Mouse (Mus musculus): ENCODE data around the gene Trappc3l.
"Not testable (repeated sequence)": the region's sequence is repeated elsewhere in the genome, so short reads cannot be mapped to it uniquely, and the experiment has no call there.

Gene Trappc3l

DNA sequence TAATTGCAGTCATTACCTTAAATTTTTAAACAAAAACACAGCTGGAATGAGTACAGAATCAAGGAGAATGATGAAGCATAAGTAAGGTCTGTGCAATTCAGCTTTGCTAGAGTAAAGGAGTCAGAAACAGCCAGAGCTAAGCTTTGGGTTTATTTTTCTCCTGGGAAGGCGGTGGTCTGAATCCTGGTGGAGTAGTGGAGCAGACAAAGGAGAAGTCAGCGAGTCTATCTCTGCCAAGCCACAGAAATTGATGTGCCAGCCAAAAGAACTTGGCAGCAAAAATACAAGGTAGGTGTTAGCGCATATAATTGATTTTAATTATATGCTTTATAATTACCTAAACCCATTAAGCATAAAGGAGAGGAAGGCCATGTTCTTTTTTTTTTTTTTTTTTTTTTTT lies at the start of gene Trappc3l:
TSS of gene Trappc3l (plus strand) at position 197 of the 400 bp plus-strand sequence.
- no peak for DNase-seq (ENCODE audit: low spot score)

DNA sequence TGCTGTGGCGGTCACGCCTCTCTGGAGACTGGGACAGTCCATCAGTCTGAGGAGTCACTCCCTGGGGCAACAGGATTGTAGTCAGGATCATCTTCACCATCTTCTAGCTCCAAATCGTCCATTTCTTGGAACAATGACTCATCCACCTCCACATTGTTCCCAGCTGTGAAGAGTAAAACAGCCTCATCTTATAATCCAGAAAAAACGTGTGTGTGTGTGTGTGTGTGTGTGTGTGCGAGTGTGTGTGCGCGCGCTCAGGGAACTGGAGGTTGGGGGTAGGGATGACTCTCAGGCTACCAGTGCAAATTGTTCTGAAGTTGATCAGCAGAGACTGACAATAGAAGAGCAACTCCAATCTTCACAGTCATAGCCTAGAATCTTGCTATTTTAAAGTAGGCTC lies 40.7 kb upstream of the Trappc3l start:
- not testable (repeated sequence) for DNase-seq (ENCODE audit: low spot score)

DNA sequence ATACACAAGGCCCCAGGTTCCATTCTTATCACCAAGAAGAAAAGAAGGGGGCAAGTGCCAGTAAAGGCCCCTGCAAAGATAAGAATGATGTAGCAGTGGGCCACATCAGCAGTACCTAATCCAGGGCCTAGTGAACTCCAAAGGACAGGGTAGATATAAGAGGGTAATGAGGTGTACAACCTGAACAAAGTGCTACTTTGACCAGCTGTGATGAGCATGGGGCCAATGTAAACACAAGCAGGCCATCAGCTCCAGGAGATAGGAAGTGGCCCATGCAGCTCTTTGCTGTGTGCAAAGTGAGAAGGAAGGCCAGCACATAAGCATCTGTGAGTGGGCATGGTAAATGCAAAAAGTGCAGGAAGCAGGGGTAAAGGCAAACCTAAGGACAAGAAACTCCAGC lies 39.0 kb upstream of the Trappc3l start:
- no peak for DNase-seq (ENCODE audit: low spot score)

DNA sequence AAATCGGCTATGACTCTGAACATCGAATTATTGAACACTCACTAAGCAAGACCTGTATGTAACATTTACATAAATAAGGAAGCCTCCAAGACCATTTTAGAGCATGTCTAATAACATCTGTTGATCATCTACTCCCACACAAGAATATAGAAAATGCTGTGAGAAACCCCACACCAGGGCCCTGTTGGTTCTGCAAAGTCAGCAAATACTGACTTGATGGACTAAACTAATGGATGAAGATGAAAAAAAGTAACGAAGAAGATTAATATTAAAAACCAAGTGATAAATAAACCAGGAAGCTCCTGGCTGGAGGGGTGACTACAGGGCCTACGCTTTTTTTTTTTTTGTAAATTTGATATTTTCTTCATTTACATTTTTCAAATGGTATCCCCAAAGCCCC lies 24.8 kb upstream of the Trappc3l start:
- DNase-seq (ENCODE audit: low spot score): no peak

DNA sequence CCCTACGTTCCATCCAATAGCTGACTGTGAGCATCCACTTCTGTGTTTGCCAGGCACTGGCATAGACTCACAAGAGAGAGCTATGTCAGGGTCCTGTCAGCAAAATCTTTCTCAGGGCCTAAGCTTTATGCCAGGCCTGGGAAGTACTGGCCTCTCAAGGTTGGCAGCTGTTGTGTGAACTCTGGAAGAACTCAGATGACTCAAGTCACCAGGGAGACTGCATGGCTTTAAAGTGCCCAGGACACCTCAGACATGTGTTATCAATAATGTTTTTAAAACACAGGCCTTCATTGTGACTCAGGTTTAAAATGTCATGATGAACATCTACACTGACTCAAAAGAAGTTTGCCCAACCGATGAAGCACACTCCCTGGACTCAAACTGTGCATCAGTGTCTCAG lies 24.2 kb upstream of the Trappc3l start:
- no peak for DNase-seq (ENCODE audit: low spot score)

DNA sequence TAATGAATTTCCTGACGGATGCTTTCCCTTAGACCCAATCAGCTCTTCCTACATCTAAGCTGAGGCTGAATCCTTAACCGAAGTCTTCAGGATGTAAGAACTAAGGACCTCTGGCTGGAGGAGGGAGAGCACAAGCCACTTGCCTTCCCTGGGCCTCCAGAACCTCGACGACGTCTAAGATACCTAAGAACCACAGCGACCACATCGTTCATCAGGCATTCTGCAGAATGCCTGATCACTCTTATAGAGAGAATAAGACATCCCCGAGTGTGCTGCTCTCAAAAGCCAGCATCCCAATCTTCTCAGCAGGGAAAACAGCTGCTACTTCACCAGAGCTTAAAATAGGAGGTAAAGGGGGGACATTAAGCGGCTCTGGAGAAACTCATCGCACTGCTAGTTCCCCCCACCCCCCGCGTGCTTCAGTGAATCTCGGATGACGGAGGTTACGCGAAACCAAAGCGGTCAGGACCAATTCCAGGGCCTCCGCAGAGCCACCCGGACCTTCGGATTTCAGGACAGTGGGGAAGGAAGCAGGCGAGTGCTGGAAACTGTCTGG lies 18.6 kb upstream of the Trappc3l start:
- DNase-seq (ENCODE audit: low spot score): peak; percentile 15

DNA sequence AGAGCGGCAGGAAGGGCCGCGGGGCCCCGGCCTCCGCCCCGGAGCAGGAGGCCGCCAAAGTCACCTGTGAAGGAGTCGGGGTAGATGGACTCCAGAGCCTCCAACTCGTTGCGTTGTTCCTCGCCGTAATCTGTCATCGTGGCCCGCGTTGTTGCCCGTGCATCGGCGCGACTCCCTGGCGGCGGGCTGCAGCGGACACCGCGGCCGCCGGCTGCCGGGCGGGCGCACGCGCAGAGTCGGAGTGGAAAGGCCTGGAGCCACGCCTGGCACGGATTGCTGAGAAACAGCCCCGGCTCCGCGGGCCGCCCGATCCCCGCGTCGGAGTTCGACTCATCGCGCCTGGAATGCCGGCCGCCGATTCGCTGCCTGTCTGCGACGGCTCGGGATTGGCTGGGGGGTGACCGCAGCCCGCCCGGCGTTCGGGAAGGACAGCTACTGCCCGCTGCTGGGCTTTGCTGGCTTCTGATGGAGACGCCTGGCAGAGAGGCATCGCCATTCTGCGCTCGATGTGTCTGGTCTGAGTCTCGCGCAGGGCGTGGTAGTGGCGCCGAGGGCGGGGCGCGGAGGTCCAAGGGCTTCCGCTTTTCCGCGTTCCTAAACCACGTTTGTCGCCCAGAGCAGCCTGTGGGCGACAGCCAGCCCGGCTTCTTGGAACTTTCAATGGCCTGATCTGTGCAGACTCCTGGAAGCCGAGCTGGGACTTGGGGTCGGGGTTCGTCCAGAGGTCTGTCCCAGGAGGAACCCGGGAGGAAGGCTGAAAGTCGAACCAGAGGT lies 17.9 kb upstream of the Trappc3l start, which contains the start of gene Rwdd1:
TSS of gene Rwdd1 (minus strand) at position 323 of the 774 bp plus-strand sequence.
- DNase-seq (ENCODE audit: low spot score): peak; percentile 97

DNA sequence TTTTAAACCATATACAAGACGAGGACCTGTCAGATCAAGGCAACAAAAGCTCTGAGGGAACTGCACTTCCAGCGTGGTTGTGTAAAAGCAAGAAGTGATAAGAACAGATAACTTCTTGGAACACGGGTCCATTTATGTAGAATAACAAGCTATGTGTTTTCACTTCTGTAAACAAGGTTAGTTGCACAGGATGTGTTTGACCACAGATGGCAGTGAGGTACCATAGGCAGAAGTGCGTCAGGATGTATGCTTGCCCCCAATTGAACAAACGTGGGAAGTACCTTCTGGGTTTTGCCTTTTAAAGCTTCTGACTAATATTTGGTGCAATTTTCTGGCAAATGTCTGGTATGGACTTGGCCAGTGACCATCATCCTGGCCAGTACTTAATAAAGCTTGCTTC lies 7.1 kb upstream of the Trappc3l start:
- DNase-seq (ENCODE audit: low spot score): no peak

DNA sequence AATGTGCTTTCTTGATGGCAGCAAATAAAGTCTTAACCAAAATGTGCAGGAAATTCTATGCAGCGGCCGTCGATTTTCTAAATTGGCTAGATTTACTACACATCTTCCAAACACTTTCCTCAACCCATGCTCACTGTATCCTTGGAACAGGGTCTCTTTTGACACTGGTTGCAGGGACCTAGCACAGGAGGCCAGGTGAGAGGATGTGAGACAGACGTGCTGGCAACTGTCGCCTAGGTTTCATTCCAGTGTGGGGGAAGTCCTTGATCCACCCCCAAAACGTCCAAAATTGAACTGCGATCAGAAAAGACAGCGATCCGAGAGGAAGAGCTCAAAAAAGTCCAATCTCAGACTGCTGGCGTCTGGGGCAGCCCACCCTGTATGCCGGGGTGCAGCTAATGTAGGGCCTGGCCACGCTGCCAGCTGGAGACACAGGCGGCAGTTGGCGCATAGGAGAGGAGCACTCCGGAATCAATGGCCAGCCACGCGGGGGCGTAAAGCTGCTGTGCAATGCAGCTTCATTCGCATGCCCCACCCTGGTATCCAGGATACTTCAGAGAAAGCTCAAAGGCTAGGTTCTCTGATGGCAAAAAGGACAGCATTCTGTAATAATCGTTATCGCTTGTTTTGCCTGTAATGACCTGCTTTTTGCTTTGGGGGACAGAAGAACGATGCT lies 3.6 kb upstream of the Trappc3l start:
- peak; percentile 78 for DNase-seq (ENCODE audit: low spot score)

DNA sequence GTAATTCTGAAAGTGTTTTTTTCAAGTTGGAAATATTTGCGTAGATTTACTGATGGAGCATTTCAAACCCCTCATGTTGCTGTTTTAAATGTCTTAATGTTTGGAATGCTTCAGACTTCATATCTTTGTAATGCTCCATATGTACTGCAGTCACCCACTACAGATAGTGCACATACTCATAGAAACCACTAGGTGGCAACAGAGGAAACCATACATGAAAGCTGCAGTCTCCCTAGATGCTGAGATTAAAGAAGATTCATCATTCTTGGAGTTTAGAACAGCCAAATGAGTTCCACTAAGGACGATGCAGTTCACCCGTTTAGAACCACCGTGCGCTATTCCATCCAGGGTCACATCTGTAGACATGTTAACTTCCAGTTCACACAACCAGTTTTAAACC lies 810 bp upstream of the Trappc3l start:
- peak; percentile 27 for DNase-seq (ENCODE audit: low spot score)

DNA sequence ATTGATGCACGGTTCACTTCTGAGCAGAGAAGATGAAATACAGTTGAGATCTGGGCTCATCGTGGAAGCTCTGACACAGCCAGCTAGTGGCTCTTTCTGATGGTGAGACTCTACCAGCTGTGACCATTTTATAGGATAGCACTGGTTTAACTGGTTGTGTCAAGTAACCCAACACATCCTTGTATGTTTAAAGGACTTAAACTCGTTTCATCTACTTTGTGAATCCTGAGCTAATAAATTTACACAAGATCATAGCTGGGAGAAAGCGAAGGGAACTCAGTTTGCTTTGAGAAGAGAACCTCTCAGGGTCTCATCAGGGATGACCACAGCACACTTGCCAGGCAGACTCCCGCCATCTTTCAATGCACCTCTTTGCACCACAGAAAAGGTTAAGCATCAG lies 6.8 kb downstream of the Trappc3l start, which contains the start of gene Calhm4:
TSS of gene Calhm4 (minus strand) at position 101 of the 400 bp plus-strand sequence.
- no peak for DNase-seq (ENCODE audit: low spot score)

DNA sequence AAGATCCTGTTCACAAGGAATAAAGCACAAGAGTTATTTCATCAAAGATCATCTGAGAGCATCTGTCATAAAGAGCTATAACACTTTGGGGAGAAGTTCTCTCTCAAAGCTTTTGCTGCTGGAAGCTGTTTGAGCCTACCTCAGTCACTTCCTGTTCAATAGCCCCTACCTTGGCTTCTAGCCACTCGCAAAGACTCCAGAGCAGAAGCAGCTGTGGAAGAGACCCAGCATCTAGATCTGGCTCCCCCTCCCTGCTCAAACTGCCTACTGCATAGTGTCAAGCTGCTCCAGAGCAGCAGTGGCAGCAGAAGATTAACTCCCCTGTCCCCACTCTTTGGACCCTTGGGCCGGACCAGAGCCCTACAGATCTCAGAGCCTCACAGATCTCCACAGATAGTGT lies 16.6 kb downstream of the Trappc3l start:
- DNase-seq (ENCODE audit: low spot score): no peak

DNA sequence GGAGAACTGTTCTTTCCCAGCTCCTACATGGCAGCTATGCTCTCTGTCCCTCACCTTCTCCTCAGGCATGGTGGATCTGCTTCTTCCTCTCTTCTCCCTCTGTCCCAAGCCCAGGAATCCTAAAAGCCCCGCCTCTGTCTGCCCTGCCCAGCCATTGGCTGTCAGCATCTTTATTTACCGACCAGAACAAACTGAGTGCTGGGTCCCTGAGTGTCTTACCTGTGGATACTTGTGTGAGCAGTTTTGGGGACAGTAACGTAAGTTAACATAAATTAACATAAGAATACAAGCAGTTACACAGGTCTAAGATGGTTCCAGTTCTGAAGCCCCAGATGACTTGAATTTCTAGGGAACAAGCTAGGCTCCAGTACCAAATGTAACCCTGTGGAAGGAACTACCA lies 29.2 kb downstream of the Trappc3l start:
- no peak for DNase-seq (ENCODE audit: low spot score)

DNA sequence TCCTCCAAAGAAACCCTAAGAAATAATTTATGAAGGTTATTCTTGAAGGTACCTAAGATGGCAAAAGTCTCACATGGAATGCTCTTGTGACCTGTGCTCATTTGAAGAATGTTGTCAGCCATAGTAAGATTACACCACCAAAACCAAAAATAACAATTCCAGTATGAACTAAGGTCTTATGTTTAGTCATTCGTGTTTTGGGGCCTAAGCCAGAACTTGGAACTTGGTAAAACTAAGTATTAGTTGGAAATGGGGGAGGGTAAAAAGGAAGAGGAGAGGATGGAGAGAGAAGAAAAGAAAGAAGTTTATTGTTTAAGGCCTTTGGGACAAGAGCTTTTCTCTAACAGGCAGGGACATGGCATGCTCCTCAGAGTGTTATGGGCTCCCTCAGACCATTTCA lies 32.2 kb downstream of the Trappc3l start:
- no peak for DNase-seq (ENCODE audit: low spot score)

DNA sequence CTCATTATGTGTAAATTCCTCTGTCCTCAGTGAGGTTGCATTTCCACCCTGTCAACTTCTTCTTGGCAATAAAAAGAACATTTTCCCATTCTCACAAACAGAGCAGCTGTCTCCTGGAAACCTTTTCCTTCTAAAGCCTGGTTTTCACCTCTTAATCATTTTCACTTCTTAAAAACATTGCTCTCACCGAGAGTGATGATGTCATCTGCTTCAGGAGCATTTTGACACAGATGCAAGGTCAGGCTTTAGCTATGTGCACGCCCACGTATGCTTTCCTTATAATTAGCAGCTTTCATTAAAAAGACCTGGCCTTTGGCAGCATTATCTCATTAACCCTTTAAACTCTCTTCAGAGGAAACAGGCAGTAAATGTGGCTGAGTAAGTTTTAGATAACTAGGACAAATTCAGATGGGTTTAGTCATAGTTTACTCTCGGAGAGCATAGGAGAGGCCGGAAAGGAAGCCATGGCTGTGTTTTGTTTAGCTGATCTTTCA lies 33.6 kb downstream of the Trappc3l start:
- DNase-seq (ENCODE audit: low spot score): no peak

DNA sequence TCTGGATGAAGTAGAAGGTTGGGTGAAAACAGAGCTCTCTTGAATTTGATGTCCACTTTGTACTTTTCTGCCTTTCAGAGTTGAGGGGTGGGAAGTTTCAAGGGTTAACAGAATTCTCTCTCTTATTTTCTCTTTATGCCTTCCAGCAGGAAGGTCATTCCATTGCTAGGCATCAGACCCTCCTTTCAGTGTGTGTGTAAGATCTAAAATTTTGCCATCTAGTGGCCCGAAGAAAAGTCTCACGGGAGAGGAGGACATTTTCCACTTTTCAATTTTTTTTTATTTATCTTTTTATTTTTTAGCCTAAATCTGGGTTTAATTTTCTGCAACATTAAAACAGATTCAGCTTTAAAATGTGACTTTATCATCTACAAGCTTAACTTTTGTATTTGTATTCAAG lies 34.3 kb downstream of the Trappc3l start:
- no peak for DNase-seq (ENCODE audit: low spot score)

DNA sequence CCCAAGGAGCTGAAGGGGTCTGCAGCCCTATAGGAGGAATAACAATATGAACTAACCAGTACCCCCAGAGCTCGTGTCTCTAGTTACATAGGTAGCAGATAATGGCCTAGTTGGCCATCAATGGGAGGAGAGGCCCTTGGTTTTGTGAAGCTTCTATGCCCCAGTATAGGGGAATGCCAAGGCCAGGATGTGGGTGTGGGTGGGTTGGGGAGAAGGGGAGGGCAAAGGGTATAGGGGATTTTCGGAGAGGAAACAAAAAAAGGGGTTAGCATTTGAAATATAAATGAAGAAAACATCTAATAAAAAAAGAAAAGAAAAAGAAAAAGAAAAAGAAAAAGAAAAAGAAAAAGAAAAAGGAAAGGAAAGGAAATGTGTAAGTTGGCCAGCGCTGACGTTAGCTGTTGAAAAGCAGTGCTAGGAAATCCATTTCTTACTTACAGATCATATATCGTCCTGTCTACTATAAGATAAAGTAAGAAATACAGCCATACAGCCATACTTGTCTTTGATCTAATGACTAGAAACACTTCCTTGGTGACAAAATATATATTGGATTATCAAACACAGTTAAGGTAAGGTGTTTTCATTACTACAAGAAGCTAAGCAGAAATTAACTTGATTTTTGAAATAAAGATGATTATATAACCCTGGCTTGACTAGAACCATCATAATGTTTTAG lies 37.3 kb downstream of the Trappc3l start:
- no peak for DNase-seq (ENCODE audit: low spot score)

DNA sequence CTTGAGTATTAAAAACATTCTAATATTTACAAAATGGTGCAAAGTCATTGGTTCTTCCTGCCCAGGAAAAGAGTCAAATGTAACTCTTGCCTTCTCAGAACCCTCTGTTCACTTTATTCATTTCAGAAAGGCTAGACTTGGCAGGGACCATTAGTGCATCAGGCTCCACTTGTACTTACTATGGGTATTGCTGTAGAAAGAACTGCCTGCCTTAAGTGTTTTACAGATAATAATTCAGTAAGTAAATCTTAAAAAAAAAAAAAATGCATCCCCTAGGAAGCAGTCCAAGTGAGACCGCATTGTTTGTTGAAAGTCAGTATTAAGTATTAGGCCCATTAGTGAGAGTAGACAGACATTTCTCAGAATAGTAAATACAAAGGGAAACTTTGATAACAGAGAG lies 49.1 kb downstream of the Trappc3l start:
- no peak for DNase-seq (ENCODE audit: low spot score)

DNA sequence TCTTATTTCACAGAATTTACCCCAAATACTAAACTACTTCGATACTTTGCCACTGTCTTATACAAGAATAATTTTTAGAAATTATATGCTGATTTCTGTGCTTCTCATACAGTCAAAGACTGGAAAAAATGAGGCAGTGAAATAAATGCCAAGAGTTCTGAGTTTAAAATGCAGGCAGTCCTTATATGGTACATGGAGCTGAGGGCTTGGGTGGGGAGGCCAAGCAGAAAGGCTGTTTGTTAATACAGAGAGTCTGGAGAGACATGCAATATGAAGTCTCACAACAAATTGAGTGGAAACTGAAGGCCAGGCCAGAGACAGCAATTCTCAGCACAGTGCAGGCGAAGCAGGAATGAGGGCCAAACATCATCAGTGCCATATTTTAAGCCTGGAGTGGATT lies 51.1 kb downstream of the Trappc3l start:
- DNase-seq (ENCODE audit: low spot score): no peak

DNA sequence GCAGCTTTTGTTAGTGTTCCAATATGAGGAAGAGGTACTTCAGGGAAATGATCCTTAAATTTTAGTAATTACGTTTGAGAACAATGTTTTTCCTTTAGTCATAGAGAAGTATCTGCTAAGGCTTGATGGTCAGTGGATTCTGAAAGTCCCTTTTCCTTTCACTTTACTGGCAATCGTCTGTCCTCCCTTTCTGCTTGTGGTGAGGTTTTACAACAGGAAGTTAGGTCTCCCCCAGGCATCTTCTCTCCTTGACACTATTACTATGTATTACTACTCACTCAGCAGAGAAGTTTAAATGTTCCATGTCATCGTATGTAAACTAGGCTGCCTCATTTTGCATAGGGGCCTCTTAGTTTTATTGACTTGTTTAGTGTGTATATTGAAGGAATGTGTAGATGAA lies 52.1 kb downstream of the Trappc3l start:
- DNase-seq (ENCODE audit: low spot score): no peak

DNA sequence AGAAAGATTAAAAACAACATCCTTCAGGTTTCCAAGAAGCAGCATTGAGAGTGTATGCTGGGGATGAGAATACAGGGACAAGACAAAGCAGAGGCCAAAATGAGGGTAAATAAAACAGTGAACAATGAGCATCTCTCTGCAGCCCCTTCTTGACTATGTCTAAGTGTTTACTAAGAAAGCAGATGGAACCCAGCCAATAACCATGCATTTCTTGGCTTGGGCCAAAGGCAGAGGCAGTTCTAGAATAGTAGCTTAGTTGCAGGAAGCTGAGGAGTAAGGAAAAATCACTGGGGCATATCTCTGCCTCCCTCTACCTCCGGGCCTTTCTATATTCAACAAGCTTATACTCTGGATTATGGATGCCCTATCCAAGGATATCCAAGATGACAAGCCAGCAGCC lies 53.1 kb downstream of the Trappc3l start:
- DNase-seq (ENCODE audit: low spot score): no peak

DNA sequence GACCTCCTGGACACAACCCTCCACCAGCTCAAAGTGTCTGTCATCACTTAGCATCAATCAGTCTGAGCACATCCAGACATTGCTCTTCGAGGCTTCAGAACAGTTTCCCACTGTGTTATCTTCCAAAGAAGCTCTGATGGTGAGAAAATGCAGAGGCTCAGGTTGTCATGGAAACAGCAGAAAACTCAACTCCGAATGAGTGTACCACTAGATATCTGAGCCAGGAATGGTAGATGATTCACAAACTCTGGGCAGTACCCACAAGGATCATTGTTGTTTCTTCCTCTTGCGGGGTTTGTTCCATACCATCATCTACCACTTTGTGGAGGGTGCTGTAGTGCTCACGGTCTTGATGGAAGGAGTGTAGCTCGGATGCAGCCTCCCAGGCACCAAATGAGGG lies 54.5 kb downstream of the Trappc3l start:
- DNase-seq (ENCODE audit: low spot score): peak; percentile 44

DNA sequence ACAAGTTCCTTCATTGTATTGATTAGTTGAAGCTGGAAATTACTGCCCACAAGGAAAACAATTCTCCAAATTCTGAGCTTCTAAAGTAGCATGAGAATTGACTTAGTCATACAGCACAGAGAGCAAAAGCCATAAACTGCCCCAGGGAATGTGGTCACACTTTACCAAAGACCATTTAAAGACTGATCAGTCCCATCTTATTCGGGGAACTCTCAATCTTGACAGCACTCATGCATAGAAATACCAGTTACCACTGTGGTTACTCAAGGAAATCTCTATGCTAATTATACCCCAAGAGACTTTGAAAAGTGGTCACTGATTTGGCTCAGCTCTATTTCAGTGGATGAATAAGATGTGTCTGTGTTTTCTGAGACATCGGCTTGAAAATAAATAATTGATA lies 57.8 kb downstream of the Trappc3l start:
- no peak for DNase-seq (ENCODE audit: low spot score)
